Mouse (Mus musculus) liver, postnatal 0 days (tissue): ENCODE results near the gene Sik1.

Experiments
- CTCF ChIP-seq: sonication (generic); IDR thresholded peaks from 2 replicates; pipeline ENCODE4 v1.5.1; 2016; ENCODE audit warnings: antibody characterized with exemption, low read depth
- EP300 ChIP-seq: IDR thresholded peaks from 2 replicates; pipeline ENCODE4 v1.6.1; 2016; ENCODE audit warnings: antibody characterized with exemption, low read depth, mild to moderate bottlenecking

DNA sequence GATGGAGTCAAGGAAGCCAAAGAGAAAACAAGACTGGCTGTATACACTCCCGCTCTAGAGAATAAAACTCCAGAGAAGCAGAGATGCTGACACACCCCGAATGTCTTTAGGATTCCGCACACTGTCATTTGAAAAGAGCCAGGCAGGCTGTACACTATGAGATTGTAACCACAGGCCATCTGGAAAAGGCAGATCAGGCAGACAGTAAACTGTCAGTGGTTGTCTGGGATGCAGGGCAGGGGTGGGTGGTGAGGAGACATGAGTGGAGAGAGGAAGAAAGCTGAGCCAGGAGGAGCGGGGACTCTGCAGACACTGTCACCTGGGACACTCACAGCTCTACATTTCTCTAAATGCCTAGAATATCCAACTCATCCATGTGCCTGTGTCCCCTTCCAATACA is 36.3 kb upstream of the Sik1 start:
- TF ChIP-seq CTCF (no peak), EP300 (peak; percentile 38; the same call in 1 of the 2 replicates)
